Mouse (Mus musculus): ENCODE results near the gene Smtnl1. TPM values are rescaled to one million over a fixed set of nuclear protein-coding genes. Genes with fewer than 3 reads are reported as not detected.

The Smtnl1 gene
- polyA plus RNA-seq, 1 experiment from 2014 or later: not detected

DNA sequence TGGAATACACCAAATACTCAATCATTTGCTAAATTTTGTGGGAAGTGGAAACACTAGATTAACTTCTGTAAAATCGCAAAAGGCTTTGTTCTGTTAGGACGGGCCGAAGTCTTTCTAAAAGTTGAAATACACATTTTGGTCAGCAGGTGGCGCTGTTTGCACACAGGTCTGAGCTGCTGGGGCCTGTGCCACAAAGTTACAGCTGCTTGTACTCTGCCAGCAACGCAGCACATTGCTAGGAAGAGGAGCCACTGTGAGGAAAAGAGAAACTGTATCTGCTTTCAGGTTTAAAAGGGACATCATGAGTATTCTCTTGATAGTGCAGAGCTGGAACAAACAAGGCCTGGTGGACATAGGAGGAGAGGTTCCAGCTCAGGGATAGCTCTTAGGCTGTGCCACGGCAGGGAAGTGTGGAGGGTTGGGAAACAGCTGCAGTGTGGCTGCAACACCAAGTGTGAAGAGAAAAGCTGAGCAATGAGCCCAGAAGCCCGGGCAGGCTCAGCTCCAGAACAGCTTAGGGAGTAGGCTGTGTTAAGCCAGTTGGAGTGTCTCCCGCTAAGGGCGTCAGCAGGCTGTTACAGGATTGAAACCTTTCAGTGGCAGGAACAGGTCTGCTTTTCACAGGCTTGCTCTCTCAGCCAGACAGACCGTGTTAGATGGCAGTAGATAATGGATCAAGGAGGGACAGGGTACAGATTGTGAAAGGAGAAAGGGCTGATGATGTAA lies 9.4 kb upstream of the Smtnl1 start:
- H3K27ac ChIP-seq: no peak overlapping the region
- peak; percentile 65 for ATAC-seq (ENCODE audit: low FRiP score)
- 43% methylated on average over 10 of the region's 10 CpGs for WGBS
- H3K9me3 ChIP-seq: no peaks in the 10 kb centered on the region
- H3K36me3 ChIP-seq: peaks cover 9% of the 10 kb centered on the region
- peaks cover 11% of the 10 kb centered on the region for H3K27me3 ChIP-seq
- no peak overlapping the region for H3K4me3 ChIP-seq
- H3K4me2 ChIP-seq: no peak overlapping the region
- peaks cover 13% of the 10 kb centered on the region for H3K4me1 ChIP-seq (replicated peaks)
- no peak overlapping the region for H3K9ac ChIP-seq

DNA sequence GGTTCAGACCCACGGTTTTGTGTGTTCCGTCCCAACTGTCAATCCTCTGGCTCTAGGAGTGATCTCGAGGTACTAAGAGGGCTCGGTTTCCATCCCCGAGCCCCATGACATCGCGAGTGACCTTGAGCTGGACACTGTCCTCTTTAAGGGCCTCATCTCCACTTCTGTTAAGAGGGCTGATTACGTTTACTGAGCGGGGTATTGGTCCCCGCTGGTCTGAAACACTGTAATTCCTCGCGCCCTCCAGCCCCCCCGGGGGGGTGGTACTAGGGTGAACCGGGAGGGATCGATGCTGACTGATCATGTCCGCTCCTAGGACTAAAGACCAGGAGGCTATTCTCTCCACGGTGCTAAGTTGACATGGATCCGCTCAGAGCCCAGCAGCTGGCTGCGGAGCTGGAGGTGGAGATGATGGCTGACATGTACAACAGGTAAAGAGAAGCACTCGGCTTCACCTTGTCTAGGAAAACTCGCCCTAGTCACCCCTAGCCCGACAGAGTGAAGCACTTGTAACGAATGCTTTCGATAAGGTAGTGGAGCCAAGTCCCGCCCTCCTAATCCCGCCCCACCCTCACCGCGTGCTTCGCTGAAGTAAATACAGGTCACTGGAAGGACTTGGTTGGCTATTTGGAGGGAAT lies 5.0 kb upstream of the Smtnl1 start:
- WGBS: 1% methylated on average over 29 of the region's 29 CpGs
- Histone ChIP-seq H3K27ac (no peak overlapping the region), H3K4me1 (replicated peaks) (peaks cover 17% of the 10 kb centered on the region), H3K36me3 (peaks cover 9% of the 10 kb centered on the region), H3K9ac (peak overlapping the region; percentile 85), H3K4me3 (peak overlapping the region; percentile 90), H3K4me2 (peak overlapping the region; percentile 100), H3K9me3 (no peaks in the 10 kb centered on the region), H3K27me3 (0 out of 2 replicates have a peak, but pooled peaks cover 4% of the 10 kb centered on the region)
- peak; percentile 51 for ATAC-seq (ENCODE audit: low FRiP score)

DNA sequence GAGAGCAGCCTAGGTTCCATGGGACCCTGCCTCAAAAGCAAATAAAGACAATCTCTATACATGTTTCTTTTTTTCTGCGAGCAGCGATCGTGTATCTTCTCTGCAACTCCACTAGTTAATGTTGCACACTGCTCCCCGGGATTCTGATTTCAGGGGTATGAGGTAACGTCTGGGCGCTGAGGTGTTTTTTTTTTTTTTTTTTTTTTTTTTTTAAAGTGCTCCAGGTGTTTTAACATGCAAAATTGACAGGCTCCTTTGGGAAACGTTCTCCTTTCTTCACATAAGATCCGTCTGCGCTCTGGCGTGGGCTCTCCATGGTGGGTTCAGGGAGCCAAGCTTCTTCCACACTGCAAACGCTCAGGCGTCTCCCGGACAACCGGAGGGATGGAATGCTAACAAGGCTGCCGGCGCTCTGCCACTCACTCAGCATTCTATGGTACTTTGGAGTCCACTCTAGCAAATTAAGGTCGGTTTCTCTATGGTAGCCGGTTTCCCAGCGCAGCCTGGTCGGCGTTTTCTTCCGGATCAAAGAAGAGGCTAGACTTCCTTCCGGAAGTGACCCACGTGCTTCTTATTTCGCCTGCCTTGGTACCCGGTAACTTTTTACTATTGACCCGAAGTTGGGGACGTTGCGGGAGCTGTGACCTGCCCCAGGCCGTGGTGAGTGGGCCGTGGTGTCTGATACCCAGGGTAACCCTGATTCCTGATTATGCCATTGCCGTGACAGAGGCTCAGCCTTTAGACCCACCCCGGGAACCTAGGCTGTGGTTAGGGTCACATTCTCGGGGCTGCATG lies 4.2 kb upstream of the Smtnl1 start, which contains the start of gene Timm10:
Gene Timm10, plus strand, starts transcription at position 510 of the 795 bp plus-strand sequence.
- peak; percentile 91 for ATAC-seq (ENCODE audit: low FRiP score)
- H3K9ac ChIP-seq: peak within 1 kb of the TSS; percentile 85
- H3K4me3 ChIP-seq: peak within 1 kb of the TSS; percentile 90
- peak within 1 kb of the TSS; percentile 100 for H3K4me2 ChIP-seq
- WGBS: under 1% methylated on average over 34 of the region's 34 CpGs
- H3K27me3 ChIP-seq: peaks cover 10% of the 10 kb centered on the region
- peaks cover 9% of the 10 kb centered on the region for H3K36me3 ChIP-seq
- H3K9me3 ChIP-seq: no peaks in the 10 kb centered on the region
- peaks cover 14% of the 10 kb centered on the region for H3K4me1 ChIP-seq (replicated peaks)
- peak within 1 kb of the TSS; percentile 40 for H3K27ac ChIP-seq

DNA sequence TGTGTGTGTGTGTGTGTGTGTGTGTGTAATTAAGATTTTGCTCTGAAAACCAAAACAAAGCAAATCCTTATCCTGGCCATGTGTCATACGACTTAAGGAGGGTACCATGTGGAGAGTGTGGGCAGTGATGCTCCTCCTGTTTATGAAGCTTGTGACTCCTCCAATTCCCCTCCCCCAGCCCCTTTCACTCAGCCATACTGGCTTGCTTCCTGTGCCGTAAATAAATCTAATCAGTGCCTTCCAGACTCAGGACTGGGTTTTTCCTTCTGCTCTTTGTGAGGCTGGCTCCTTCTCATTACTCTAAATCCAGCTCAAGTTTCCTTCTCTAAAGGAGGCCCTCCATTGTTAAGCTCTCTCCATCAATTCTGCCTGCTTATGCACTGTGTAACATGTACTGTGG lies 785 bp upstream of the Smtnl1 start:
- ATAC-seq (ENCODE audit: low FRiP score): no peak
- Histone ChIP-seq H3K9ac (no peak overlapping the region), H3K4me3 (no peak overlapping the region), H3K36me3 (no peaks in the 10 kb centered on the region), H3K4me1 (replicated peaks) (peaks cover 13% of the 10 kb centered on the region), H3K9me3 (no peaks in the 10 kb centered on the region), H3K27me3 (peaks cover 22% of the 10 kb centered on the region), H3K27ac (no peak overlapping the region), H3K4me2 (no peak overlapping the region)
- WGBS: 59% methylated on average over 2 of the region's 2 CpGs

DNA sequence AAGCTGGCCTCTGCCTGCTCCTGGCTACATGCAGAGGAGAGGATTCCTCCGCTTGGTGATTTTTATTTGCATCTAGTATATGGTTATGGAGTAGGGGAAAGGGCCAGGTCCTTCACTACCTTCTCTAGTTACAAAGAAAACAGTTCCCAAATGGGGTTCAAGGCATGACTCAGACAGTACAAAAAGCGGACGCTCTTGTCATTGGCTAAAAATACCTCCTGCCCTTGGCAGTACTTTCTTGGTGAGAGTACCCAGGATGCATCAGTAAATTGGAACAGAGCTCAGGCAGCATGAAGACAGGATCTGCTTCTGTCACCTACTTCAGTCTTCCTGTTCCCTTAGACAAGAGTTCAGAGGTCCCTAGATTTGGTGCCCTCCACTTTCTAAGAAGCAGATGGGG lies 2.6 kb downstream of the Smtnl1 start:
- H3K4me1 ChIP-seq (replicated peaks): no peaks in the 10 kb centered on the region
- no peak for ATAC-seq (ENCODE audit: low FRiP score)
- no peak overlapping the region for H3K4me3 ChIP-seq
- peaks cover 22% of the 10 kb centered on the region for H3K27me3 ChIP-seq
- H3K36me3 ChIP-seq: no peaks in the 10 kb centered on the region
- no peak overlapping the region for H3K4me2 ChIP-seq
- 74% methylated on average over 3 of the region's 3 CpGs for WGBS
- no peaks in the 10 kb centered on the region for H3K9me3 ChIP-seq
- H3K9ac ChIP-seq: no peak overlapping the region
- H3K27ac ChIP-seq: no peak overlapping the region

DNA sequence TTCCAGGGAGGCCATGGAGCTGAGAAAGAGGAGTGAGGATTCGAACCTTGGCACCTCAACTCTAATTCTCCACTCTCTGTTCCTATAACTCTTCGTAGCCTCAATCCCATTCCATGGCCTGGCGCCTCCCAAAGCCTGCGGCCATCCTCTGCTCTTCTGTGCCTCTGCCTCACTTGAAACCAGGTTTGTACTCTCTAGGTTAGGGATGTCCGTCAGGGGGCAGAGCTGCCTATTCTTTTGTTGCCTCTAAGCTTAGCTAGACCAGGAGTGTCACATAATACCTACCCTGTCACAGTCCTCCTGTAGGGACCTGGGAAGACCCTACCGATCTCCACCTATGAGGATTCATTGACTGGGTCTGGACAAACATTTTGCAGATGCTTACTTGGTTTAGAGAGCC lies 9.8 kb downstream of the Smtnl1 start:
- 78% methylated on average over 6 of the region's 6 CpGs for WGBS
- no peak for ATAC-seq (ENCODE audit: low FRiP score)
- Histone ChIP-seq H3K4me1 (replicated peaks) (peaks cover 5% of the 10 kb centered on the region; the same call in 1 of the 2 replicates), H3K9me3 (no peaks in the 10 kb centered on the region), H3K9ac (no peak overlapping the region), H3K4me2 (no peak overlapping the region), H3K27me3 (no peaks in the 10 kb centered on the region; the same call in 1 of the 2 replicates), H3K27ac (no peak overlapping the region), H3K4me3 (no peak overlapping the region), H3K36me3 (no peaks in the 10 kb centered on the region)

DNA sequence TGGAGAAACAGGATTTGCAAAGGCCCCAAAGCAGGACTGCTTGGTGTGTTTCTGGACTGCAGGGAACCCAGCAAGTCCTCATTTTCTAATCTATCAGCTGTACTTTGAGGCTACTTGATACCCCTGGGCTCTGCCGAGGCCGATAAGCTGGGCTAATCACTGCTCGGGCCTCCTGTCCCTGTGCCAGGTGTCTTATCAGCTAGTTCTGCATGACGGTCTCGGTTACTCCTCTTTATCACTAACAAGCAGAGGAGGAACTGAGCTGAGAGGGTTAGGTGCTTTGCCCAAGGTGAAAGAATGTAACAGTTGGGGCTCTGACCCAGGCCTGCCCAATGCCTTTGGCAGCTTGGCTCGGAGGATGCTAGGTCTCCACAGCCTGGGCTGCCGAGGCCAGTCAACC lies 10.6 kb downstream of the Smtnl1 start:
- H3K4me2 ChIP-seq: no peak overlapping the region
- WGBS: 88% methylated on average over 7 of the region's 7 CpGs
- H3K9me3 ChIP-seq: no peaks in the 10 kb centered on the region
- no peak overlapping the region for H3K27ac ChIP-seq
- peaks cover 5% of the 10 kb centered on the region; the same call in 1 of the 2 replicates for H3K4me1 ChIP-seq (replicated peaks)
- no peak overlapping the region for H3K9ac ChIP-seq
- H3K4me3 ChIP-seq: no peak overlapping the region
- no peak for ATAC-seq (ENCODE audit: low FRiP score)
- H3K27me3 ChIP-seq: no peaks in the 10 kb centered on the region; the same call in 1 of the 2 replicates
- no peaks in the 10 kb centered on the region for H3K36me3 ChIP-seq

DNA sequence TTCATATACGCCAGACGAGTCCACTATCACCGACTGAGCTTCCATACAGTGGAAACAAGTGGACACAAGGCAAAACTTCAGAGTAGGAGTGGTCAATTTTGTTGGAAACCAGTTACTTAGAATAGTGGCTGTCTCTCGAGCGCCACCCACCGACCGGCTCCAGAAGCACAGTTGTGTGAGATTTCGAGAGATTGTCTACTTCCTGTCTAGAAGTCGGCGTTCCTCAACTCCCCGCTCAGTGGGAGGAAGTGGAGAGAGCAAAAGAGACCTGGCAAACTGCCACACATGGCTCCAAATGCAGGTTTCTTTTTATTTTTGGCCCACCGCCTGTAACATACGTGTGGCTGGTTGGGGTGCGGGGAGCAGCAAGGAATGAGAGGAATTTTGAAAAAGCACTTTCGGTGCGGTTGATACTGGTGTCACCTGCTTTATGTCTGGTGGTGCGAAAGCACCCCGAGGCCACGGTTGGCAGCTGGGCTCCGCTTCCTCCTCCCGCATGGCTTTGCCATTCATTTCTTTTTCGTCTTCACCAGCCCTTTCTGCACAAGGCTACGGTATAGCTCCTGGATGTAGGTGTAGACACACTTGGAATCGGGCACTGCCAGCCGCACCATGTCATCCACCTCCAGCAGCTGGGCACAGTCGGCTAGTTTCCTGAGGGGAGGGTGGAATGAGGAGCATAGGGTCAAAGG lies 11.4 kb downstream of the Smtnl1 start:
- Histone ChIP-seq H3K4me1 (replicated peaks) (peaks cover 5% of the 10 kb centered on the region; the same call in 1 of the 2 replicates), H3K9me3 (no peaks in the 10 kb centered on the region), H3K27ac (0 out of 2 replicates have a peak overlapping the region, but pooled peaks have one; percentile 12), H3K27me3 (no peaks in the 10 kb centered on the region; the same call in 1 of the 2 replicates), H3K4me2 (peak overlapping the region; percentile 41), H3K36me3 (no peaks in the 10 kb centered on the region), H3K9ac (0 out of 2 replicates have a peak overlapping the region, but pooled peaks have one; percentile 51), H3K4me3 (peak overlapping the region; percentile 22)
- peak; percentile 65 for ATAC-seq (ENCODE audit: low FRiP score)
- WGBS: 39% methylated on average over 26 of the region's 26 CpGs

DNA sequence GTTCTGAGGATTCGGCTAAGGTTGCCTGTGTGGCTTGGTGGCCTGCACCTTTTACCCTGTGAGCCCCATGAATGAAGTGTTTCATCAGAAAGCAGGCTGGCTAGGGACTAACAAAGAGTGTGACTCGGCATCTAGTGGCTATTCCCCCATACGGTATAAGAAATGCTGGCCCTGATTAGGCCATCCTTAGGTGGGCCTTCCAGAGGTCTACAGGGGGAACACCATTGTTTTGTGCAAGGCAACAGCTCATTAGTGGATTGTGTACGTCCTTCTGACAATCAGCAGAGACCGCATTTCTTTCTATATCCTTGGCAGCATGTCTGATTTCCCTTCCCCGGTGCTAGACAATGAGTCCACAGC lies 11.9 kb downstream of the Smtnl1 start:
- Histone ChIP-seq H3K9ac (no peak overlapping the region), H3K9me3 (no peaks in the 10 kb centered on the region), H3K4me3 (no peak overlapping the region), H3K4me2 (no peak overlapping the region), H3K27me3 (no peaks in the 10 kb centered on the region; the same call in 1 of the 2 replicates), H3K4me1 (replicated peaks) (peaks cover 5% of the 10 kb centered on the region; the same call in 1 of the 2 replicates), H3K27ac (no peak overlapping the region), H3K36me3 (no peaks in the 10 kb centered on the region)
- ATAC-seq (ENCODE audit: low FRiP score): 0 out of 2 replicates have a peak, but pooled peaks have one; percentile 7
- 84% methylated on average over 6 of the region's 6 CpGs for WGBS

DNA sequence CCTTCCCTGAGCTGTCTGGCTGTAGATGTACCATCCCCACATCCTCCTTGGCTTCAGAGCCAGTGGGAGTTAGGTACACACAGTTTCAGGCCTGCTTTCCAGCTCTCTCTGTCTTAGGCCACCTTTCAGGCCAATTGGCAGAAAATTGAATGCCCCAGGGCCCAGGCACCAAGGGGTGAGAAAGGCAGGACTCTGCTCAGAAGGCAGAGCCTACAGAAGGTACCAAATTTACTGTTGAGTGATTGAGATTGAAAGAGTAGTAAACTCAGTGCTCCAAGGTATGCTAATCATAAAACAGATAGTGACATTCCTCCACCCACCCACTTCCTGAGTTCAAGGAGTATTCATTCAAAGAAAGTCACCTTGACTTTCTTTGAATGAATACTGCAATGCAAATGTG lies 13.1 kb downstream of the Smtnl1 start:
- Histone ChIP-seq H3K9ac (no peak overlapping the region), H3K4me2 (no peak overlapping the region), H3K4me3 (no peak overlapping the region), H3K27me3 (no peaks in the 10 kb centered on the region; the same call in 1 of the 2 replicates), H3K36me3 (no peaks in the 10 kb centered on the region), H3K4me1 (replicated peaks) (peaks cover 5% of the 10 kb centered on the region; the same call in 1 of the 2 replicates), H3K9me3 (no peaks in the 10 kb centered on the region), H3K27ac (no peak overlapping the region)
- no peak for ATAC-seq (ENCODE audit: low FRiP score)

DNA sequence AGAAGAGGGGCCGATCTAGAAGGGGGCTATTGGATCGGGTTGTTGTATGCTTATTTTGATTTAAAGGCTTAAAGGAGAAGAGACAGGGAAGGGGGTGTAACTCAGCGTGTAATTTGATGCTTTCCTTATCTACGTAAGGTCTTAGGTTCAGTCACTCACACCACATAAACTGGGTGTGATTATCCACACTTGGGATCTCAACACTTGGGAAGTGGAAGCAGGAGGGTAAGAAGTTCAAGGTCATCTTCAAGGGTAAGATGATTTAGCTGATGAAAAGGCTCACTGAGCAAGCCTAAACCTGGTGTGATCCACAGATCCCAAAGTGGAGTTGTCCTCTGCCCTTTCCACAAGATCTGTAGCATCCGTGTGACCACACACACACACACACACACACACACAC lies 15.9 kb downstream of the Smtnl1 start:
- no peak overlapping the region for H3K27ac ChIP-seq
- H3K9ac ChIP-seq: no peak overlapping the region
- H3K36me3 ChIP-seq: no peaks in the 10 kb centered on the region
- ATAC-seq (ENCODE audit: low FRiP score): no peak
- no peak overlapping the region for H3K4me3 ChIP-seq
- no peaks in the 10 kb centered on the region for H3K9me3 ChIP-seq
- no peak overlapping the region for H3K4me2 ChIP-seq
- 82% methylated on average over 5 of the region's 5 CpGs for WGBS
- no peaks in the 10 kb centered on the region for H3K27me3 ChIP-seq
- H3K4me1 ChIP-seq (replicated peaks): peaks cover 5% of the 10 kb centered on the region; the same call in 1 of the 2 replicates
